Mouse (Mus musculus) CH12.LX (cell line): Measurements from ENCODE around the gene Kcnn1. TPM values are rescaled to one million over a fixed set of nuclear protein-coding genes. Genes with fewer than 3 reads are reported as not detected.

Source experiments
- DNase-seq: peaks from one replicate; pipeline ENCODE4 v3.0.0-alpha.2; 2013; ENCODE audit errors: extremely low read depth
- H3K27ac ChIP-seq: 2 replicates; pipeline ENCODE4 v1.5.1; 2012; ENCODE audit warnings: low read depth, mild to moderate bottlenecking, control low read depth, moderate library complexity; ENCODE audit not compliant: insufficient read depth
- H3K27me3 ChIP-seq: replicated peaks from 2 replicates; pipeline ENCODE3; 2012; ENCODE audit warnings: inconsistent platforms
- H3K36me3 ChIP-seq, 2 experiments: replicated peaks in 1 of 2; 2 replicates each; pipeline versions ENCODE3 to v1.6.1; 2012; ENCODE audit warnings: inconsistent platforms in 1 of 2, low read length in 1 of 2, mild to moderate bottlenecking in 1 of 2, mixed read lengths in 1 of 2, moderate library complexity in 1 of 2; ENCODE audit not compliant: control insufficient read depth in 1 of 2, insufficient read depth in 1 of 2
- H3K4me1 ChIP-seq, 2 experiments: 2 replicates each; pipeline ENCODE4 v1.6.1; 2012; ENCODE audit warnings: inconsistent platforms in 1 of 2, moderate library complexity in 1 of 2; ENCODE audit not compliant: insufficient read depth in 2 of 2, control insufficient read depth in 1 of 2
- H3K4me2 ChIP-seq: 2 replicates; pipeline ENCODE4 v1.6.1; 2012; ENCODE audit warnings: low read depth, mild to moderate bottlenecking, control low read depth; ENCODE audit not compliant: poor library complexity, insufficient read depth, severe bottlenecking
- H3K4me3 ChIP-seq, 3 experiments: fragments of 150-350 bp in 1 of 3; sonication (generic) in 1 of 3; replicated peaks in 1 of 3; 2 replicates each; pipeline versions ENCODE3 to v1.5.1; 2011 to 2012; ENCODE audit warnings: low read depth in 2 of 3, low read length in 2 of 3, mild to moderate bottlenecking in 2 of 3, moderate library complexity in 2 of 3, control low read depth in 1 of 3, improper control_type of control experiment in 1 of 3, inconsistent platforms in 1 of 3, mixed read lengths in 1 of 3; ENCODE audit not compliant: poor library complexity in 1 of 3
- H3K79me2 ChIP-seq: replicated peaks from 2 replicates; pipeline ENCODE4 v1.6.1; 2012; ENCODE audit warnings: mild to moderate bottlenecking, moderate library complexity; ENCODE audit not compliant: control insufficient read depth, poor library complexity, insufficient read depth, severe bottlenecking; ENCODE audit errors: extremely low read depth
- H3K9ac ChIP-seq: 2 replicates; pipeline ENCODE4 v1.6.1; 2012; ENCODE audit warnings: low read depth, mild to moderate bottlenecking, control low read depth, moderate library complexity; ENCODE audit not compliant: insufficient read depth
- H3K9me3 ChIP-seq: replicated peaks from 2 replicates; pipeline ENCODE3; 2012; ENCODE audit warnings: low read length, inconsistent platforms, mixed read lengths
- CHD1 ChIP-seq: IDR thresholded peaks from 2 replicates; pipeline ENCODE4 v1.6.1; 2012; ENCODE audit warnings: low read depth, low read length, improper control_type of control experiment, inconsistent platforms
- CHD2 ChIP-seq: IDR thresholded peaks from 2 replicates; pipeline ENCODE4 v1.6.1; 2011; ENCODE audit warnings: low read length, improper control_type of control experiment
- CTCF ChIP-seq, 2 experiments: IDR thresholded peaks in 1 of 2; conservative IDR thresholded peaks in 1 of 2; 2 replicates each; pipeline ENCODE4 v1.5.1; 2011 to 2012; ENCODE audit warnings: low read depth in 2 of 2, low read length in 2 of 2, improper control_type of control experiment in 1 of 2, inconsistent platforms in 1 of 2, mild to moderate bottlenecking in 1 of 2, moderate library complexity in 1 of 2
- E2F4 ChIP-seq: IDR thresholded peaks from 2 replicates; pipeline ENCODE4 v1.6.1; 2011; ENCODE audit warnings: low read depth, low read length, improper control_type of control experiment; ENCODE audit not compliant: insufficient replicate concordance
- ELF1 ChIP-seq: IDR thresholded peaks from 2 replicates; pipeline ENCODE4 v1.6.1; 2014; ENCODE audit warnings: low read depth, mild to moderate bottlenecking, inconsistent platforms, low read length, improper control_type of control experiment
- EP300 ChIP-seq: IDR thresholded peaks from 2 replicates; pipeline ENCODE4 v1.6.1; 2011; ENCODE audit warnings: low read length, improper control_type of control experiment
- ETS1 ChIP-seq: conservative IDR thresholded peaks from 2 replicates; pipeline ENCODE4 v1.6.1; 2012; ENCODE audit warnings: low read depth, mild to moderate bottlenecking, inconsistent platforms, low read length, improper control_type of control experiment, moderate library complexity
- GABPA ChIP-seq: IDR thresholded peaks from 2 replicates; pipeline ENCODE4 v1.6.1; 2012; ENCODE audit warnings: low read depth, low read length, improper control_type of control experiment, inconsistent platforms; ENCODE audit not compliant: insufficient replicate concordance
- HCFC1 ChIP-seq: IDR thresholded peaks from 2 replicates; pipeline ENCODE4 v1.6.1; 2012; ENCODE audit warnings: low read depth, mild to moderate bottlenecking, inconsistent platforms, low read length, improper control_type of control experiment
- JUN ChIP-seq: IDR thresholded peaks from 2 replicates; pipeline ENCODE4 v1.6.1; 2011; ENCODE audit warnings: low read depth, mild to moderate bottlenecking, low read length, improper control_type of control experiment, moderate library complexity; ENCODE audit not compliant: insufficient read depth
- JUND ChIP-seq: conservative IDR thresholded peaks from 2 replicates; pipeline ENCODE4 v1.6.1; 2011; ENCODE audit warnings: low read depth, low read length, improper control_type of control experiment
- KAT2A ChIP-seq: IDR thresholded peaks from 2 replicates; pipeline ENCODE4 v1.6.1; 2012; ENCODE audit warnings: low read length, improper control_type of control experiment, inconsistent platforms; ENCODE audit not compliant: insufficient replicate concordance
- MAFK ChIP-seq: IDR thresholded peaks from 2 replicates; pipeline ENCODE4 v1.6.1; 2011; ENCODE audit warnings: low read length, improper control_type of control experiment; ENCODE audit not compliant: insufficient replicate concordance
- MAX ChIP-seq: IDR thresholded peaks from 2 replicates; pipeline ENCODE4 v1.6.1; 2011; ENCODE audit warnings: low read length, improper control_type of control experiment
- MAZ ChIP-seq: IDR thresholded peaks from 2 replicates; pipeline ENCODE4 v1.6.1; 2012; ENCODE audit warnings: low read depth, mild to moderate bottlenecking, inconsistent platforms, low read length, improper control_type of control experiment, moderate library complexity
- MEF2A ChIP-seq: IDR thresholded peaks from 2 replicates; pipeline ENCODE4 v1.6.1; 2014; ENCODE audit warnings: low read depth, mild to moderate bottlenecking, inconsistent platforms, low read length, improper control_type of control experiment, borderline replicate concordance
- MXI1 ChIP-seq: IDR thresholded peaks from 2 replicates; pipeline ENCODE4 v1.6.1; 2011; ENCODE audit warnings: mild to moderate bottlenecking, low read depth, low read length, improper control_type of control experiment
- MYC ChIP-seq: IDR thresholded peaks from 2 replicates; pipeline ENCODE4 v1.6.1; 2011; ENCODE audit warnings: low read depth, mild to moderate bottlenecking, improper control_type of control experiment, low read length
- NRF1 ChIP-seq: IDR thresholded peaks from 2 replicates; pipeline ENCODE4 v1.6.1; 2014; ENCODE audit warnings: low read depth, mild to moderate bottlenecking, inconsistent platforms, low read length, improper control_type of control experiment, moderate library complexity
- PAX5 ChIP-seq: IDR thresholded peaks from 2 replicates; pipeline ENCODE4 v1.6.1; 2012; ENCODE audit warnings: low read length, inconsistent platforms, mixed read lengths
- POLR2A ChIP-seq: IDR thresholded peaks from 2 replicates; pipeline ENCODE4 v1.6.1; 2011; ENCODE audit warnings: low read depth, mild to moderate bottlenecking, improper control_type of control experiment, low read length
- RAD21 ChIP-seq: IDR thresholded peaks from 2 replicates; pipeline ENCODE4 v1.6.1; 2011; ENCODE audit warnings: low read depth, mild to moderate bottlenecking, low read length, improper control_type of control experiment, moderate library complexity
- RCOR1 ChIP-seq: conservative IDR thresholded peaks from 2 replicates; pipeline ENCODE4 v1.6.1; 2012; ENCODE audit warnings: low read depth, mild to moderate bottlenecking, inconsistent platforms, low read length, improper control_type of control experiment
- SIN3A ChIP-seq: IDR thresholded peaks from 2 replicates; pipeline ENCODE4 v1.6.1; 2012; ENCODE audit warnings: low read length, improper control_type of control experiment, inconsistent platforms
- SMC3 ChIP-seq: IDR thresholded peaks from 2 replicates; pipeline ENCODE4 v1.6.1; 2011; ENCODE audit warnings: low read depth, low read length, improper control_type of control experiment
- TBP ChIP-seq: conservative IDR thresholded peaks from 2 replicates; pipeline ENCODE4 v1.6.1; 2011; ENCODE audit warnings: low read depth, low read length, improper control_type of control experiment
- TCF12 ChIP-seq: IDR thresholded peaks from 2 replicates; pipeline ENCODE4 v1.6.1; 2014; ENCODE audit warnings: low read depth, mild to moderate bottlenecking, inconsistent platforms, low read length, improper control_type of control experiment
- UBTF ChIP-seq: IDR thresholded peaks from 2 replicates; pipeline ENCODE4 v1.6.1; 2012; ENCODE audit warnings: low read depth, mild to moderate bottlenecking, inconsistent platforms, low read length, improper control_type of control experiment, moderate library complexity
- USF1 ChIP-seq: IDR thresholded peaks from 2 replicates; pipeline ENCODE4 v1.6.1; 2014; ENCODE audit warnings: low read depth, mild to moderate bottlenecking, inconsistent platforms, low read length, improper control_type of control experiment
- USF2 ChIP-seq: conservative IDR thresholded peaks from 2 replicates; pipeline ENCODE4 v1.6.1; 2011; ENCODE audit warnings: low read depth, low read length, improper control_type of control experiment
- ZC3H11A ChIP-seq: IDR thresholded peaks from 2 replicates; pipeline ENCODE4 v1.6.1; 2012; ENCODE audit warnings: low read depth, mild to moderate bottlenecking, inconsistent platforms, low read length, improper control_type of control experiment
- ZKSCAN1 ChIP-seq: IDR thresholded peaks from 2 replicates; pipeline ENCODE4 v1.6.1; 2012; ENCODE audit warnings: low read depth, inconsistent platforms, low read length, improper control_type of control experiment, borderline replicate concordance
- ZMIZ1 ChIP-seq: IDR thresholded peaks from 2 replicates; pipeline ENCODE4 v1.6.1; 2012; ENCODE audit warnings: low read depth, mild to moderate bottlenecking, inconsistent platforms, low read length, improper control_type of control experiment
- ZNF384 ChIP-seq: IDR thresholded peaks from 2 replicates; pipeline ENCODE4 v1.6.1; 2012; ENCODE audit warnings: low read depth, low read length, improper control_type of control experiment, inconsistent platforms
- dilution Hi-C: fragments of 300-500 bp; cut with MboI; formaldehyde crosslinking; loops from 2 replicates; pipeline ENCODE4 v1.14.3; 2020; ENCODE audit warnings: low sequenced_read_pairs; ENCODE audit not compliant: extremely low pct_unique_long_range_greater_than_20kb, extremely low pct_ligation_motif_present
- in situ Hi-C: fragments of 300-500 bp; cut with MboI; formaldehyde crosslinking; loops from 3 replicates; pipeline ENCODE4 v1.14.3; 2019; ENCODE audit warnings: low sequenced_read_pairs, low pct_ligation_motif_present, low pct_unique_long_range_greater_than_20kb, mixed read lengths
- polyA plus RNA-seq: library from polyadenylated mRNA; unstranded; fragments of >175 nt; gene quantifications from 2 replicates; pipeline ENCODE4 v1.2.1, GENCODE M21; 2012; ENCODE audit warnings: low read depth; ENCODE audit not compliant: insufficient read length
- total RNA-seq, 2 experiments: library from RNA; depleted of rRNA; stranded (reverse); fragments of 300-350 nt in 1 of 2; fragments of >200 nt in 1 of 2; gene quantifications; 2 replicates each; pipeline ENCODE4 v1.2.3; 2012 to 2014

Kcnn1 gene
- total and polyA plus RNA-seq, 3 experiments, result 0.21 TPM; not detected in 2

- no peak for TF ChIP-seq MAFK
- TF ChIP-seq ZKSCAN1, result no peak
- no peak for TF ChIP-seq USF2
These were observed 34.8 kb upstream of the Kcnn1 start (continued) for GRCm38 (mm10) chr8:70897681-70898413.

- peak within 1 kb of the TSS; percentile 68 for H3K27ac ChIP-seq
- no peaks in the 10 kb centered on the region for H3K27me3 ChIP-seq
- peak within 1 kb of the TSS; percentile 89 for H3K4me2 ChIP-seq
- H3K4me3 ChIP-seq, result peak within 1 kb of the TSS; percentile 91 to 96 (median 94)
- in situ Hi-C loops, result loop anchor here (5.0 kb wide), 1 partner anchor 60 kb away; no protein-coding TSS in a partner anchor
- H3K9ac ChIP-seq, result peak within 1 kb of the TSS; percentile 90
- dilution Hi-C loops, result no loop called here
- H3K79me2 ChIP-seq, result peaks cover 24% of the 10 kb centered on the region
- H3K4me1 ChIP-seq, result peaks cover 18 to 30% of the 10 kb centered on the region in 2 experiments
- H3K9me3 ChIP-seq, result peaks cover 15% of the 10 kb centered on the region
- peaks cover 39 to 44% of the 10 kb centered on the region in 2 experiments for H3K36me3 ChIP-seq
- DNase-seq, result peak; percentile 99
- TF ChIP-seq ZNF384 (0 out of 2 replicates have a peak, but pooled peaks have one; percentile 34), MEF2A (peak; percentile 59), MYC (peak; percentile 87), PAX5 (no peak), CHD2 (peak; percentile 94), MAZ (0 out of 2 replicates have a peak, but pooled peaks have one; percentile 26), EP300 (no peak), RAD21 (no peak), ZMIZ1 (peak; percentile 95), RCOR1 (no peak), USF1 (no peak), GABPA (peak; percentile 42; the same call in 1 of the 2 replicates), SIN3A (peak; percentile 85), SMC3 (no peak), CTCF (conservative IDR thresholded peaks at IDR 0.05 in 1 of 2, IDR thresholded peaks at IDR 0.05 in 1 of 2; ENCODE audit: low read depth in 2 of 2, low read length in 2 of 2) (no peak), JUN (no peak), USF2 (no peak), MAFK (no peak), ETS1 (no peak), ELF1 (peak; percentile 76), HCFC1 (peak; percentile 96), CHD1 (no peak), KAT2A (peak; percentile 96; the same call in 1 of the 2 replicates), TCF12 (peak; percentile 98), NRF1 (peak; percentile 80), POLR2A (peak; percentile 95), JUND (0 out of 2 replicates have a peak, but pooled peaks have one; percentile 47), MAX (peak; percentile 93), MXI1 (peak; percentile 72), TBP (peak; percentile 97), ZC3H11A (no peak), ZKSCAN1 (no peak), E2F4 (peak; percentile 74; the same call in 1 of the 2 replicates), UBTF (no peak; the same call in 1 of the 2 replicates)
These were observed 34.1 kb upstream of the Kcnn1 start, which contains the start of gene Rpl18a for GRCm38 (mm10) chr8:70897021-70897680. Gene Rpl18a (minus strand): TSS chr8:70897412.
